Mouse (Mus musculus): ENCODE results near the gene Tnfrsf13b.

DNA sequence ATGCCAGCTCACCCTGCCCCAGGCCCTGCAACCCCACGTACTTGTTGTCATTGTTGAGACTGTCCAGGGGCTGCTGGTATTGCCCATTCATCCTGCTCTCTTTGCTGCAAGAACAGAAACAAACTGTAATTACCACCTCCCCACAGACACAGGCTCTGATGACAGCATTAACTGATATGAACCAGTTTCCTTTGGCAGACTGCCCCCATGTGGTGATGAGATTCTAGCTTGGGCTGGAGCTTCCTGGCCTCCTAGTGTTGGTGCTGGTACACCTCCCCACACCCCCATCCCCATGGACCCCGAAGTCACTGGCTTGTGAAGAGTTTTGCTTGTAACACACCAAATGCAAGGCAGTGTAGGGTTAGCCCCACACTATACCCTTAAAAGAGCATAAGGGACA is 29.2 kb downstream of the Tnfrsf13b start:
- TF ChIP-seq CTCF (IDR thresholded peaks at IDR 0.05; ENCODE audit: low read depth) (peak; percentile 56), EP300 (IDR thresholded peaks at IDR 0.05; ENCODE audit: low read depth) (no peak)
